Mouse (Mus musculus): ENCODE measurements around the gene Slc1a3. TPM values are rescaled to one million over a fixed set of nuclear protein-coding genes. Genes with fewer than 3 reads are reported as not detected.

Slc1a3 gene
- total and polyA plus RNA-seq, 3 experiments: 1.6 to 2.5 (median 1.9) TPM

DNA sequence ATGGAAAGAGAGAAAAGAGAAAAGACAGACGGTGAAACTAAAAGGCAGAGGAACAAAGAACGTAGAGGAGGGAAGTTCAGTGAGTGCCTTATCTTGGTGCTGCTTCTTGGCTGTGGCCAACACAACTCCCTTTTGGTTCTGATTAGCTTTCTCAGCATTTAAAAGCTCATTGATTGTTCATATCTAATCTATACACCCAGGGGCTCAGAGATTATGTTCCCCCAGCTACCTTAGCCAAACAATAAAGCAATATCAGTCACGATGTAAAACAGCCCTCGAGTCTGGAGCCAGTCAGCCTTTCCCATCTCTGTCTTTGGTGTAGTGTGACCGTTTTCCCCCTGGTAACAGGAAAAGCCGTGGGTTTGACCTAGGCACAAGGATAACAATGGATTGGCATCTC, 48.7 kb downstream of the Slc1a3 start:
- no peaks in the 10 kb centered on the region for H3K36me3 ChIP-seq (ENCODE audit: control insufficient read depth, insufficient read depth, low read length)
- TF ChIP-seq EP300 (IDR thresholded peaks at IDR 0.05; ENCODE audit: insufficient read depth, low read depth, low read length) (no peak), POLR2A (IDR thresholded peaks at IDR 0.05; ENCODE audit: insufficient read depth, low read depth, low read length) (no peak), CTCF (IDR thresholded peaks at IDR 0.05) (no peak)
- no peaks in the 10 kb centered on the region for H3K79me2 ChIP-seq (replicated peaks; ENCODE audit: control insufficient read depth, insufficient read depth, low read length)
- no peak overlapping the region for H3K9ac ChIP-seq (ENCODE audit: low read depth, low read length)
- H3K4me1 ChIP-seq (ENCODE audit: control insufficient read depth, insufficient read depth, low read length): peaks cover 9% of the 10 kb centered on the region
- DNase-seq: no peak
- WGBS: 29% methylated on average over 6 of the region's 6 CpGs
- no peak overlapping the region for H3K27ac ChIP-seq
- intact Hi-C loops (cut with DNase I): loop anchor here (5.0 kb wide), 1 partner anchor 50 kb away; the partner anchor contains the start of gene Slc1a3
- no peak overlapping the region for H3K4me3 ChIP-seq
- no peaks in the 10 kb centered on the region for H3K27me3 ChIP-seq (ENCODE audit: control insufficient read depth, insufficient read depth, low read length)

DNA sequence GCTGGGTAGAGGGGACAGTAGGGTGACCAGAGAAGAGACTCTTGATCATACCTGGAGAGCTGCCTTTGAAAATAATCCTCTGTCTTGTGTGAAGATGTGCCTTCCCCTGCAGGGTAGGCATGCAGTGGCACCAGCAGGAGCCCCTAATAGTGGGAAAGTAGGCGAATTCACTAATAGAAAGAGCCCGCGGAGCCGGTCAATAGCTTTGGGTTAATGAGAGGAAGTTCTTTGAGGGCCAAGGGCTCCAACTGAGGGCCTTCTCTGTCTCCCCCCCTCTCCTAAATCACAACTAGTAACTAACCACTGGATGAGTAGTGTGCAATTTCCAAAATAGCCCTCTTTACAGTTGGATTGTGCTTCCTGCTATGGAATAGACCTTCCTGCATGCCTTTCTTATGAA, 50.6 kb downstream of the Slc1a3 start:
- Histone ChIP-seq H3K4me3 (no peak overlapping the region), H3K27me3 (ENCODE audit: control insufficient read depth, insufficient read depth, low read length) (no peaks in the 10 kb centered on the region), H3K9ac (ENCODE audit: low read depth, low read length) (no peak overlapping the region), H3K27ac (no peak overlapping the region), H3K36me3 (ENCODE audit: control insufficient read depth, insufficient read depth, low read length) (no peaks in the 10 kb centered on the region), H3K79me2 (replicated peaks; ENCODE audit: control insufficient read depth, insufficient read depth, low read length) (no peaks in the 10 kb centered on the region), H3K4me1 (ENCODE audit: control insufficient read depth, insufficient read depth, low read length) (peaks cover 7% of the 10 kb centered on the region)
- no peak for TF ChIP-seq POLR2A (IDR thresholded peaks at IDR 0.05; ENCODE audit: insufficient read depth, low read depth, low read length)
- TF ChIP-seq EP300 (IDR thresholded peaks at IDR 0.05; ENCODE audit: insufficient read depth, low read depth, low read length): no peak
- TF ChIP-seq CTCF (IDR thresholded peaks at IDR 0.05): no peak
- no peak for DNase-seq
- intact Hi-C loops (cut with DNase I): loop anchor here (5.0 kb wide), 1 partner anchor 52 kb away; the partner anchor contains the start of gene Slc1a3
- 95% methylated on average over 4 of the region's 4 CpGs for WGBS

DNA sequence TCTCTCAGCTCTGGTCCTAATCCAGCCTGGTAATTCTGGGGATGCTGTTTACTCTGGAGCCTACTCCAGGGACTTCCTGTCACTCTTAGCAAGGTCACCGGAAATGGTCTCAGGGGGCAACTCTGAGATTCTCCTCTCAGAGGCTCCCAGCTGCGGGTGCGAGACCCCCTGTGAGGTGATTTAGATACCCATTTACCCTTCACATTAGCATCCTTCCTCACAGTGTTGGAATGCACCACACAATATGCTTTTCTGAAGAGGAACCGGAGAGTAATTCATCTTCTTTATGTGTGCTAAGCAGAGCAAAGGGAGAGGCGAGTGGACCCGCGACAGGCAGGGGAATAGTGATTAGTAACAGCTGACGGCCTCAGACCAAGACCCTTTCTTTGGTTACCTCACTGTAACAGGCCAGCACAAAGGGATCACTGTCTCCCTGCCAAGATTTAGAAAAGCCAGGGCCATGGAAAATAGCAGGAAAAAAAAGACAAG, 51.0 kb downstream of the Slc1a3 start:
- peaks cover 7% of the 10 kb centered on the region for H3K4me1 ChIP-seq (ENCODE audit: control insufficient read depth, insufficient read depth, low read length)
- no peak for TF ChIP-seq EP300 (IDR thresholded peaks at IDR 0.05; ENCODE audit: insufficient read depth, low read depth, low read length)
- TF ChIP-seq CTCF (IDR thresholded peaks at IDR 0.05): no peak
- no peak for TF ChIP-seq POLR2A (IDR thresholded peaks at IDR 0.05; ENCODE audit: insufficient read depth, low read depth, low read length)
- no peaks in the 10 kb centered on the region for H3K79me2 ChIP-seq (replicated peaks; ENCODE audit: control insufficient read depth, insufficient read depth, low read length)
- no peaks in the 10 kb centered on the region for H3K36me3 ChIP-seq (ENCODE audit: control insufficient read depth, insufficient read depth, low read length)
- no peak overlapping the region for H3K4me3 ChIP-seq
- no peak overlapping the region for H3K27ac ChIP-seq
- WGBS: 41% methylated on average over 8 of the region's 8 CpGs
- intact Hi-C loops (cut with DNase I): no loop called here
- DNase-seq: no peak
- H3K27me3 ChIP-seq (ENCODE audit: control insufficient read depth, insufficient read depth, low read length): no peaks in the 10 kb centered on the region
- no peak overlapping the region for H3K9ac ChIP-seq (ENCODE audit: low read depth, low read length)

DNA sequence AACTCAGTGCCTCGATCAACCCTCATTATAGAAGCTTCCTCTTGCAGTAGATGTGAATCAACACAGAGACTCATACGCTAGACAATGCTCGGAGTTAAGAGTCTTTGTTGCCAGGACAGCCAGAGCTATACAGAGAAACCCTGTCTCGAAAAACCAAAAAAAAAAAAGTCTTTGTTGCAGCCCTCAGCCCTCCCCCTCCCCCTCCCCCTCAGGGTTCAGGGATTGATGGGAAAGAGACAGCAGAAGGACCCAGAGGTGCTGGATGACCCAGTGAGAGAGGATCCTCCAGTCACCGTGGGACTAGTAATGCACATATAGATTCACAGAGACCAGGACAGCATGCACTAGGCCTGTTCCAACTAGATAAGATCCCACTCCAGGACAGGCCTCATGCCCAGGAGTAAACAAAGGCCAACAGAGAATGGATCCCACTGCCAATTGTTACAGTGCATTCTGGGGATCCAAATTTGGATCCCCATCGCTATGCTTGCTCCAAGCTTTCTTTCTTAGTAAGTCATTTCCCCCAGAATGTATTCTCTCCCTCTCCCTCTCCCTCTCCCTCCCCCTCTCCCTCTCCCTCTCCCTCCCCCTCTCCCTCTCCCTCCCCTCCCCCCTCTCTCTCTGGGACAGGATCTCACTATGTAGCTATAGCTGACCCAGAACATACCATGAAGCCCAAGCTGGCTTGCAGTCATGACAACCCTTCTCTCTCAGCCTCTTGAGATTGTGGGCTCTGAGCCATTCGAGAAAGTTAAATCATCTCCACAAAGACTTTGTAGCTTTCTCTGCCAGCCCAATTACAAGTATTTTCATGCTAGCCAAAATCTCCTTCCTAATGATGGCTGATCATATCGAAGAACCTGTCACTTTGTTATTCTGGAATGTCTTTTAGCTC, 52.2 kb downstream of the Slc1a3 start:
- Histone ChIP-seq H3K9ac (ENCODE audit: low read depth, low read length) (no peak overlapping the region), H3K4me1 (ENCODE audit: control insufficient read depth, insufficient read depth, low read length) (peaks cover 2% of the 10 kb centered on the region), H3K27me3 (ENCODE audit: control insufficient read depth, insufficient read depth, low read length) (no peaks in the 10 kb centered on the region), H3K27ac (peak overlapping the region; percentile 10; the same call in 1 of the 2 replicates), H3K4me3 (no peak overlapping the region), H3K36me3 (ENCODE audit: control insufficient read depth, insufficient read depth, low read length) (no peaks in the 10 kb centered on the region), H3K79me2 (replicated peaks; ENCODE audit: control insufficient read depth, insufficient read depth, low read length) (no peaks in the 10 kb centered on the region)
- intact Hi-C loops (cut with DNase I): no loop called here
- 43% methylated on average over 8 of the region's 8 CpGs for WGBS
- DNase-seq: peak; percentile 35 to 66
- TF ChIP-seq CTCF (IDR thresholded peaks at IDR 0.05): no peak
- TF ChIP-seq POLR2A (IDR thresholded peaks at IDR 0.05; ENCODE audit: insufficient read depth, low read depth, low read length): no peak
- TF ChIP-seq EP300 (IDR thresholded peaks at IDR 0.05; ENCODE audit: insufficient read depth, low read depth, low read length): peak; percentile 47; the same call in 1 of the 2 replicates

DNA sequence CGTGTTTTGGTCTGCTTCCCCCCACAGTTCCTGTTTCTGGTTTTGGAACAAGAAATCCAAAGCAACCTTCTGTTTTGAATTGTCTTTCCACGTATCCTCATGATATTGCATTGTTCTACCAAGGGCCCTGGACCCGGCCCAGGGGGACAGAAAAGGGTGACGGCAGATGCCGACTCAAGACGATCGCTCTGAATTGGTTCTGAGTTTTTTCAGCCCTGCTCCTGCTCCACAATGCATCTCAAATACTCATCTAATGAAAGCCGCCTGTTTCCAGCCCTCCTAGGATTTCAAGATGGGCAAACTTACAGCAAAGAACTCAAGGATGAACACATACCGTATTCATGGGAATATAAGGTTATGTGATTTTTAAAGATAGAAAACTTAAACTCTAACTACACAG, 55.3 kb downstream of the Slc1a3 start:
- TF ChIP-seq CTCF (IDR thresholded peaks at IDR 0.05) (no peak), POLR2A (IDR thresholded peaks at IDR 0.05; ENCODE audit: insufficient read depth, low read depth, low read length) (no peak), EP300 (IDR thresholded peaks at IDR 0.05; ENCODE audit: insufficient read depth, low read depth, low read length) (no peak)
- H3K36me3 ChIP-seq (ENCODE audit: control insufficient read depth, insufficient read depth, low read length): no peaks in the 10 kb centered on the region

DNA sequence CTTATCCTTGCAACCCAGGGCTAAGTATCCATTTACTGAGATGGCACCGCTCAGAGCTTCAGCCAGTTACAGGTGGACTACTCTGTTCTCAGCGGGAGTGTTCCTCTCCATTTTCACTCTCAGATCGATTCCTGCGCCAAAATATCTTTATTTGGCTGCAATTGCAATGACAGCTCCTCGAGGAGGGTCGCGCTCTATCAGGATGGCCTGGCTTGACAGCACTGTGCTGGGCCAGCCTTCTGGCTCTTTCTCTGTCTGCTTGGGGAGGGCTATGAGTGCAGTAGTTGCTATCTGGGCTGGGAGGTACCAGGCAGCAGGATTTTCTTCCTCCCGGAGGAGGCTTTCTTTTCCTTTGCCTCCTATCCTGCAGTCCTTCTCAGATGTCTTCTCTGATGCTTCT, 57.9 kb downstream of the Slc1a3 start:
- no peak overlapping the region for H3K27ac ChIP-seq
- H3K79me2 ChIP-seq (replicated peaks; ENCODE audit: control insufficient read depth, insufficient read depth, low read length): no peaks in the 10 kb centered on the region
- no peak for TF ChIP-seq POLR2A (IDR thresholded peaks at IDR 0.05; ENCODE audit: insufficient read depth, low read depth, low read length)
- no peak for TF ChIP-seq EP300 (IDR thresholded peaks at IDR 0.05; ENCODE audit: insufficient read depth, low read depth, low read length)
- TF ChIP-seq CTCF (IDR thresholded peaks at IDR 0.05): no peak
- H3K4me1 ChIP-seq (ENCODE audit: control insufficient read depth, insufficient read depth, low read length): no peaks in the 10 kb centered on the region
- 71% methylated on average over 8 of the region's 8 CpGs for WGBS
- DNase-seq: no peak
- intact Hi-C loops (cut with DNase I): no loop called here
- no peaks in the 10 kb centered on the region for H3K36me3 ChIP-seq (ENCODE audit: control insufficient read depth, insufficient read depth, low read length)
- no peaks in the 10 kb centered on the region for H3K27me3 ChIP-seq (ENCODE audit: control insufficient read depth, insufficient read depth, low read length)
- H3K4me3 ChIP-seq: no peak overlapping the region
- no peak overlapping the region for H3K9ac ChIP-seq (ENCODE audit: low read depth, low read length)

More for the DNA sequence above, 55.3 kb downstream of the Slc1a3 start:
- intact Hi-C loops (cut with DNase I): no loop called here
- no peak overlapping the region for H3K9ac ChIP-seq (ENCODE audit: low read depth, low read length)
- no peak overlapping the region for H3K4me3 ChIP-seq
- no peaks in the 10 kb centered on the region for H3K27me3 ChIP-seq (ENCODE audit: control insufficient read depth, insufficient read depth, low read length)
- H3K4me1 ChIP-seq (ENCODE audit: control insufficient read depth, insufficient read depth, low read length): no peaks in the 10 kb centered on the region
- DNase-seq: no peak
- no peak overlapping the region for H3K27ac ChIP-seq
- no peaks in the 10 kb centered on the region for H3K79me2 ChIP-seq (replicated peaks; ENCODE audit: control insufficient read depth, insufficient read depth, low read length)
- 59% methylated on average over 9 of the region's 9 CpGs for WGBS

All from heart, adult 2 months (tissue).